ENCODE assay signal across 18 mouse cellular contexts in the genomic region with DNA sequence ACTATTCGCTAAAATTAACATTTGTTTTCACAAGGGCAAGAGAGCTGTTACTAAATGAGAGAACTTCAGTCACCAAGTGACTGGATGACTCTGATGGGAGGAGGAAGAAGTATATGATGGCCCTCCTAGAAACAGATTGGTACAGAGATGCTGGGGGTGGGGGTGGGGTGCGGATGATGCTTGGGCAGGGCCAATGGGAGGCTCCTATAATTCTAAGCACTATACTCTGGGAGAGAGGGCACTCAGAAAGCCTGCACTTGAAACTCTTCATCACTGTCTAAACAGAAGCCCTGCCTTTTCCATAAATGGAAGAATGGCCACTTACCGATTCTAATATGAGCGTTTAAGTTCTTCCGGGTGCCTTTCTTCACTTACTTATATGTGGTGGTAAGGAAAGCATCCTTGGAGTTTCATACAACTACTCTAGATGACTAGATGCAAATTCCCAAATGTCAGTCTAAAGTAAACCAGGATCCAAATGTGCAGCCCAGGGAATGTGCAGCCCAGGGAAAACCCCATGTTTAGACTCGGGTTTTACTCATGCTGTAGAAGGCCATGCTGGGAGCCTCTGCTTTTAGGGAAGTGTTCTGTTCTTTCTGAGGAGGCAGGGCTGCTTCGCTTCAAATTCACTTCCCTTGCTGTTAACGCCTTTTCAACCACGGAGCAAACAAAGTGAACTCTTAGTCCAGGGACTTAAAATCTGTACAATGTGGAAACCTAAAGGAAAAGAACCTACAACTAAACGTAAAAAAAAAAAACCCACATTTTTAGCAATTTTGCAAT.
DNase-seq lines count a peak whose midpoint lies in the region; ATAC-seq and TF ChIP-seq lines count a peak whose summit lies in the region.
"Had no signal": no experiment of that assay in that cellular context is flagged by ENCODE, and none has a peak within 500 bp of the region (broad histone marks: within the 10 kb centered on the region; RNA-seq: fewer than 3 reads in every experiment).

No protein-coding gene starts in this region.

- ATAC-seq in intestine, embryonic 14.5 days (replicated peaks; ENCODE audit: low FRiP score, low TSS enrichment, low read depth) = no peak
- ATAC-seq in intestine, embryonic 15.5 days = no peak
- peak; percentile 81 for ATAC-seq in common myeloid progenitor, adult 5-6 weeks (replicated peaks; ENCODE audit: low read depth, poor library complexity, severe bottlenecking)

- no peak for TF ChIP-seq CTCF in small intestine, adult 2 months (IDR thresholded peaks at IDR 0.05; ENCODE audit: extremely low read depth, insufficient read length, insufficient replicate concordance, low read depth, low read length)

- H3K4me1 ChIP-seq in heart, embryonic 10.5 days = peaks cover 51% of the 10 kb centered on the region
- H3K4me1 ChIP-seq in intestine, embryonic 14.5 days (replicated peaks; ENCODE audit: control insufficient read depth, insufficient read depth, low read length) = peaks cover 12% of the 10 kb centered on the region
- no peaks in the 10 kb centered on the region; the same call in none of the 2 replicates for H3K4me1 ChIP-seq in intestine, embryonic 15.5 days (replicated peaks)
- H3K4me1 ChIP-seq in small intestine, adult 2 months (ENCODE audit: control insufficient read depth, insufficient read depth, insufficient read length, low read length) = no peaks in the 10 kb centered on the region
- H3K4me1 ChIP-seq: midbrain, embryonic 10.5 days had no signal

- H3K4me3 ChIP-seq in heart, embryonic 10.5 days = no peak overlapping the region
- H3K4me3 ChIP-seq in intestine, embryonic 14.5 days (ENCODE audit: low read depth, low read length) = no peak overlapping the region
- H3K4me3 ChIP-seq in intestine, embryonic 15.5 days (replicated peaks) = no peak overlapping the region
- no peak overlapping the region for H3K4me3 ChIP-seq in small intestine, adult 2 months (ENCODE audit: low read depth, low read length)
- H3K4me3 ChIP-seq: midbrain, embryonic 10.5 days had no signal

- H3K4me2 ChIP-seq in intestine, embryonic 14.5 days (ENCODE audit: low read length) = no peak overlapping the region
- no peak overlapping the region for H3K4me2 ChIP-seq in intestine, embryonic 15.5 days (replicated peaks)
- H3K4me2 ChIP-seq: liver, embryonic 11.5 days had no signal

- TF ChIP-seq POLR2A in small intestine, adult 2 months (IDR thresholded peaks at IDR 0.05; ENCODE audit: low read depth, low read length) = no peak

- peak overlapping the region; percentile 82 for H3K27ac ChIP-seq in heart, embryonic 10.5 days
- peak overlapping the region; percentile 49 for H3K27ac ChIP-seq in intestine, embryonic 14.5 days (ENCODE audit: low read depth)
- H3K27ac ChIP-seq in intestine, embryonic 15.5 days = no peak overlapping the region
- peak overlapping the region; percentile 36; the same call in 1 of the 2 replicates for H3K27ac ChIP-seq in small intestine, adult 2 months (ENCODE audit: insufficient read depth, low read depth, low read length)
- H3K27ac ChIP-seq: midbrain, embryonic 10.5 days had no signal

- intact Hi-C loops in heart, postnatal 25 days (cut with DNase I) = no loop called here

- DNase-seq in heart, embryonic 10.5 days (ENCODE audit: low spot score) = peak; percentile 86
- no peak for DNase-seq in heart, postnatal 25 days (ENCODE audit: low spot score)
- no peak for DNase-seq in intestine, embryonic 14.5 days (ENCODE audit: low spot score)
- no peak for DNase-seq in adrenal gland, postnatal 4 days (ENCODE audit: low spot score in 2 of 2)
- DNase-seq in cerebellum, adult 11 months = no peak
- DNase-seq: adrenal gland, postnatal 25 days; B cell, adult 2 months; cerebellum, adult 2 months; cerebellum, postnatal 36 days; gastrocnemius, postnatal 14 days; kidney, postnatal 4 days; layer of hippocampus, adult 9-11 months; lung, adult 18-20 months had no signal

- H3K9ac ChIP-seq in intestine, embryonic 14.5 days (ENCODE audit: low read length) = no peak overlapping the region
- H3K9ac ChIP-seq in intestine, embryonic 15.5 days = no peak overlapping the region

- WGBS in heart, embryonic 10.5 days = 38% methylated on average over 10 of the region's 10 CpGs
- WGBS in intestine, embryonic 14.5 days = 52% methylated on average over 10 of the region's 10 CpGs
- WGBS in intestine, embryonic 15.5 days = 56% methylated on average over 10 of the region's 10 CpGs
- 76% methylated on average over 10 of the region's 10 CpGs for WGBS in small intestine, adult 2 months

- peaks cover 4% of the 10 kb centered on the region; the same call in 1 of the 2 replicates for H3K36me3 ChIP-seq in heart, embryonic 10.5 days
- H3K36me3 ChIP-seq in intestine, embryonic 14.5 days (ENCODE audit: control insufficient read depth, insufficient read depth, low read length) = no peaks in the 10 kb centered on the region
- H3K36me3 ChIP-seq in intestine, embryonic 15.5 days = no peaks in the 10 kb centered on the region
- H3K36me3 ChIP-seq in small intestine, adult 2 months (ENCODE audit: control insufficient read depth, insufficient read depth, low read length) = no peaks in the 10 kb centered on the region
- H3K36me3 ChIP-seq: midbrain, embryonic 10.5 days had no signal

- no peaks in the 10 kb centered on the region for H3K9me3 ChIP-seq in heart, embryonic 10.5 days
- no peaks in the 10 kb centered on the region for H3K9me3 ChIP-seq in intestine, embryonic 14.5 days (ENCODE audit: control insufficient read depth, low read length)
- no peaks in the 10 kb centered on the region for H3K9me3 ChIP-seq in intestine, embryonic 15.5 days
- H3K9me3 ChIP-seq: midbrain, embryonic 10.5 days had no signal

- H3K27me3 ChIP-seq in heart, embryonic 10.5 days (ENCODE audit: insufficient read depth, poor library complexity, severe bottlenecking) = no peaks in the 10 kb centered on the region
- no peaks in the 10 kb centered on the region for H3K27me3 ChIP-seq in intestine, embryonic 14.5 days (replicated peaks; ENCODE audit: control insufficient read depth, insufficient read depth, low read length)
- no peaks in the 10 kb centered on the region for H3K27me3 ChIP-seq in intestine, embryonic 15.5 days (replicated peaks)
- no peaks in the 10 kb centered on the region for H3K27me3 ChIP-seq in small intestine, adult 2 months (ENCODE audit: control insufficient read depth, insufficient read depth, low read length)
